ENCODE assay signal across 20 mouse cellular contexts in the genomic region with DNA sequence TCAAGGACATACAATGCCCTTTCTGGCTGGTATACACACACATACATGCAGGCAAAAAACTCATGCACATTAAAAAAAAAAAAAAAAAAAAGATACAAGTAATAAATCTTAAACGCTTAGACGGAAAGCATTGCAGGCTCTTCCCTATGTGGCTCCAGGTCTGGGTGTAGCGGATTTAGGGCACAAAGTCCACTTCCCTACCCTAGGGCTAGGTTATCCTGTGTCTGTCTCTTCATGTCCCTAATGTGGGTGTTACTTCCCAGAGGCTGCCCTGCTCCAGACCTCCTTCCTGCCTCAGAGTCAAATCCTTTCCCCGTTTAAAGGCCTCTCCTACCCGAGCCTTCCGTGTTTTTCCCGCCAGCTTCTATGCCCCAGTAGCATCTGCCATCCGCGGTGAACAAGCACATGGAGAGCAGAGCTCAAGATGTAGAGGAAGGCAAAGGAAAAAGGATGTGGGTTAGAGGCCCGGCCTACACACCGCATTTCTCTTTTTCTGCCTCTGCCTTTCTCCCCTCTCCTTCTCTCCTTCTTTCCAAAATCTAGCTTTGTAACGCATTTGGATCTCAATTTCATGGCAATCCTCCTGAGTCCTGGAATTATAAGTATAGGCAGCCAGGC. TPM values are rescaled to one million over a fixed set of nuclear protein-coding genes. Genes with fewer than 3 reads are reported as not detected.
DNase-seq lines count a peak whose midpoint lies in the region; ATAC-seq and TF ChIP-seq lines count a peak whose summit lies in the region.
"Had no signal": no experiment of that assay in that cellular context is flagged by ENCODE, and none has a peak within 500 bp of the region (broad histone marks: within the 10 kb centered on the region; RNA-seq: fewer than 3 reads in every experiment).

No protein-coding gene starts in this region.

- no peak overlapping the region for H3K4me3 ChIP-seq in ES-E14 (ENCODE audit: insufficient read depth in 1 of 2, low read depth in 1 of 2, low read length in 2 of 2, poor library complexity in 1 of 2, severe bottlenecking in 1 of 2)
- H3K4me3 ChIP-seq in intestine, embryonic 14.5 days (ENCODE audit: low read depth, low read length), result no peak overlapping the region
- H3K4me3 ChIP-seq in stomach, embryonic 16.5 days (replicated peaks; ENCODE audit: low read length), result no peak overlapping the region
- H3K4me3 ChIP-seq in cerebellum, adult 2 months (replicated peaks; ENCODE audit: insufficient read depth, low read depth, low read length), result no peak overlapping the region
- H3K4me3 ChIP-seq: hindbrain, embryonic 12.5 days; neural tube, embryonic 12.5 days had no signal

- TF ChIP-seq POLR2A in cerebellum, adult 2 months (IDR thresholded peaks at IDR 0.05; ENCODE audit: borderline replicate concordance, insufficient read depth, low read length), result no peak

- peak overlapping the region; percentile 37; the same call in 1 of the 2 replicates for H3K9ac ChIP-seq in ES-E14 (ENCODE audit: insufficient read depth, low read depth, low read length, poor library complexity, severe bottlenecking)
- H3K9ac ChIP-seq in intestine, embryonic 14.5 days (ENCODE audit: low read length), result no peak overlapping the region
- H3K9ac ChIP-seq in stomach, embryonic 16.5 days (ENCODE audit: low read length), result no peak overlapping the region
- H3K9ac ChIP-seq: forebrain, postnatal 0 days; hindbrain, embryonic 12.5 days; neural tube, embryonic 12.5 days had no signal

- 59% methylated on average over 12 of the region's 12 CpGs for WGBS in intestine, embryonic 14.5 days
- WGBS in stomach, embryonic 16.5 days, result 83% methylated on average over 12 of the region's 12 CpGs
- WGBS in cerebellum, adult 2 months, result 91% methylated on average over 12 of the region's 12 CpGs

- H3K27me3 ChIP-seq in intestine, embryonic 14.5 days (replicated peaks; ENCODE audit: control insufficient read depth, insufficient read depth, low read length), result no peaks in the 10 kb centered on the region
- H3K27me3 ChIP-seq in stomach, embryonic 16.5 days (ENCODE audit: control insufficient read depth, insufficient read depth, low read length), result no peaks in the 10 kb centered on the region
- no peaks in the 10 kb centered on the region for H3K27me3 ChIP-seq in cerebellum, adult 2 months (ENCODE audit: control insufficient read depth, insufficient read depth, low read length)
- H3K27me3 ChIP-seq: CH12.LX; hindbrain, embryonic 12.5 days; neural tube, embryonic 12.5 days had no signal

- H3K4me1 ChIP-seq in ES-E14 (ENCODE audit: control insufficient read depth in 2 of 2, insufficient read depth in 2 of 2, low read length in 2 of 2, poor library complexity in 1 of 2), result peaks cover 0 to 5% of the 10 kb centered on the region in 2 experiments; a peak in 2 of 4 replicates
- peaks cover 16% of the 10 kb centered on the region; the same call in 1 of the 2 replicates for H3K4me1 ChIP-seq in intestine, embryonic 14.5 days (replicated peaks; ENCODE audit: control insufficient read depth, insufficient read depth, low read length)
- no peaks in the 10 kb centered on the region for H3K4me1 ChIP-seq in stomach, embryonic 16.5 days (ENCODE audit: control insufficient read depth, insufficient read depth, low read length)
- no peaks in the 10 kb centered on the region for H3K4me1 ChIP-seq in cerebellum, adult 2 months (ENCODE audit: control insufficient read depth, insufficient read depth, low read length)
- H3K4me1 ChIP-seq: hindbrain, embryonic 12.5 days; neural tube, embryonic 12.5 days had no signal

- ATAC-seq in intestine, embryonic 14.5 days (replicated peaks; ENCODE audit: low FRiP score, low TSS enrichment, low read depth), result no peak
- ATAC-seq in stomach, embryonic 16.5 days (ENCODE audit: insufficient read depth, low FRiP score), result no peak
- ATAC-seq: forebrain, postnatal 0 days had no signal

- H3K36me3 ChIP-seq in ES-E14 (ENCODE audit: control insufficient read depth, insufficient read depth, low read length, poor library complexity, severe bottlenecking), result peaks cover 9% of the 10 kb centered on the region
- H3K36me3 ChIP-seq in intestine, embryonic 14.5 days (ENCODE audit: control insufficient read depth, insufficient read depth, low read length), result peaks cover 39% of the 10 kb centered on the region
- peaks cover 9% of the 10 kb centered on the region; the same call in 1 of the 2 replicates for H3K36me3 ChIP-seq in stomach, embryonic 16.5 days (ENCODE audit: control insufficient read depth, insufficient read depth, low read length)

- no peak overlapping the region for H3K4me2 ChIP-seq in intestine, embryonic 14.5 days (ENCODE audit: low read length)
- H3K4me2 ChIP-seq in stomach, embryonic 16.5 days (ENCODE audit: low read depth, low read length), result no peak overlapping the region
- H3K4me2 ChIP-seq: hindbrain, embryonic 12.5 days; neural tube, embryonic 12.5 days had no signal

- no peaks in the 10 kb centered on the region for H3K9me3 ChIP-seq in ES-E14 (ENCODE audit: control insufficient read depth, insufficient read depth, low read depth, low read length)
- no peaks in the 10 kb centered on the region for H3K9me3 ChIP-seq in intestine, embryonic 14.5 days (ENCODE audit: control insufficient read depth, low read length)
- no peaks in the 10 kb centered on the region for H3K9me3 ChIP-seq in stomach, embryonic 16.5 days (replicated peaks; ENCODE audit: control insufficient read depth, low read length)
- H3K9me3 ChIP-seq: hindbrain, embryonic 12.5 days; neural tube, embryonic 12.5 days had no signal

- intact Hi-C loops in gastrocnemius, postnatal 36 days (cut with DNase I), result no loop called here

- no peak overlapping the region; the same call in 1 of the 2 replicates for H3K27ac ChIP-seq in ES-E14 (ENCODE audit: insufficient read depth, low read depth, low read length, poor library complexity, severe bottlenecking)
- peak overlapping the region; percentile 34; the same call in 1 of the 2 replicates for H3K27ac ChIP-seq in intestine, embryonic 14.5 days (ENCODE audit: low read depth)
- H3K27ac ChIP-seq in stomach, embryonic 16.5 days (ENCODE audit: low read length), result peak overlapping the region; percentile 2
- no peak overlapping the region for H3K27ac ChIP-seq in cerebellum, adult 2 months (ENCODE audit: insufficient read depth, low read length)
- H3K27ac ChIP-seq: hindbrain, embryonic 12.5 days; neural tube, embryonic 12.5 days had no signal

- in situ Hi-C loops in ES-E14 (cut with MboI; ENCODE audit: low sequenced_read_pairs in 2 of 2, unreplicated experiment in 2 of 2), result no loop called here

- DNase-seq in CD4-positive, CD25-positive, alpha-beta regulatory T cell, adult 2 months (ENCODE audit: low read depth, low spot score), result peak; percentile 52
- DNase-seq in ES-E14 (ENCODE audit: low read depth, low spot score), result no peak
- no peak for DNase-seq in intestine, embryonic 14.5 days (ENCODE audit: low spot score)
- no peak for DNase-seq in cerebellum, adult 2 months
- no peak for DNase-seq in kidney, postnatal 4 days
- DNase-seq in gastrocnemius, postnatal 36 days, result no peak
- DNase-seq: adrenal gland, postnatal 14 days; cerebellum, adult 11-12 months; forebrain, postnatal 0 days; gastrocnemius, postnatal 10 days; kidney, adult 9 months; lung, postnatal 10 days had no signal

- no peak for TF ChIP-seq CTCF in cerebellum, adult 2 months (IDR thresholded peaks at IDR 0.05; ENCODE audit: borderline replicate concordance, insufficient read depth, low read depth, low read length)

TF ChIP-seq in ES-E14, 5 proteins besides CTCF, POLR2A, EP300 and RAD21:
- no peak for TF ChIP-seq ZNF384 (IDR thresholded peaks at IDR 0.05; ENCODE audit: low read depth, low read length)
- no peak for TF ChIP-seq MAFK (IDR thresholded peaks at IDR 0.05; ENCODE audit: insufficient read depth, low read depth, low read length)
- TF ChIP-seq ZC3H11A (IDR thresholded peaks at IDR 0.05; ENCODE audit: borderline replicate concordance, low read depth, low read length), result no peak
- TF ChIP-seq HCFC1 (IDR thresholded peaks at IDR 0.05; ENCODE audit: borderline replicate concordance, insufficient read depth, low read length), result no peak
- TF ChIP-seq CHD2 (IDR thresholded peaks at IDR 0.05; ENCODE audit: low read depth, low read length), result no peak

RNA-seq across cellular contexts. Expression of a gene that starts 10.6 kb away (rescaled TPM):
- total RNA-seq in ES-E14 (2012; rRNA removed), result 56.6 and 61.2 TPM in 2 replicates
- polyA plus RNA-seq in intestine, embryonic 14.5 days (2014; fragmentation: Nextera tagmentation; extraction: Ambion mirVana), result 102 and 105 TPM in 2 replicates
- 77.2 and 88.0 TPM in 2 replicates for polyA plus RNA-seq in stomach, embryonic 16.5 days (2015; fragmentation: Nextera tagmentation; extraction: Ambion mirVana)
- 94.5 and 96.8 TPM in 2 replicates for polyA plus RNA-seq in cerebellum, adult 2 months (2012; rRNA removed)
- total RNA-seq in gastrocnemius, postnatal 36 days (2021), result 10 to 100 TPM; 22.4 to 24.9 TPM

RNA-seq across cellular contexts. Expression of a gene that starts 15.4 kb away (rescaled TPM):
- total RNA-seq in ES-E14 (2012; rRNA removed), result 55.4 and 62.9 TPM in 2 replicates
- polyA plus RNA-seq in intestine, embryonic 14.5 days (2014; fragmentation: Nextera tagmentation; extraction: Ambion mirVana), result 7.3 and 8.5 TPM in 2 replicates
- polyA plus RNA-seq in stomach, embryonic 16.5 days (2015; fragmentation: Nextera tagmentation; extraction: Ambion mirVana), result 2.8 and 3.8 TPM in 2 replicates
- polyA plus RNA-seq in cerebellum, adult 2 months (2012; rRNA removed), result 130 and 136 TPM in 2 replicates
- 10 to 100 TPM; 40.2 to 42.4 TPM for total RNA-seq in gastrocnemius, postnatal 36 days (2021)

RNA-seq across cellular contexts. Expression of a gene that starts 16.2 kb away (rescaled TPM):
- total RNA-seq in ES-E14 (2012; rRNA removed), result 20.7 and 26.2 TPM in 2 replicates
- polyA plus RNA-seq in intestine, embryonic 14.5 days (2014; fragmentation: Nextera tagmentation; extraction: Ambion mirVana), result 1.7 and 1.9 TPM in 2 replicates
- polyA plus RNA-seq in stomach, embryonic 16.5 days (2015; fragmentation: Nextera tagmentation; extraction: Ambion mirVana), result 0.86 and 0.88 TPM in 2 replicates
- polyA plus RNA-seq in cerebellum, adult 2 months (2012; rRNA removed), result 177 and 182 TPM in 2 replicates
- 1 to 10 TPM in 1 of 2 experiments, under 1 TPM in 1; 0.54 to 1.6 TPM for total RNA-seq in gastrocnemius, postnatal 36 days (2021)
- total RNA-seq: megakaryocyte-erythroid progenitor cell, adult 5-6 weeks had no signal

RNA-seq across cellular contexts. Expression of a gene that starts 43.0 kb away (rescaled TPM):
- total RNA-seq in ES-E14 (2012; rRNA removed), result 8.1 and 8.6 TPM in 2 replicates
- 2.5 and 3.8 TPM in 2 replicates for polyA plus RNA-seq in intestine, embryonic 14.5 days (2014; fragmentation: Nextera tagmentation; extraction: Ambion mirVana)
- 2.3 and 3.4 TPM in 2 replicates for polyA plus RNA-seq in stomach, embryonic 16.5 days (2015; fragmentation: Nextera tagmentation; extraction: Ambion mirVana)
- polyA plus RNA-seq in cerebellum, adult 2 months (2012; rRNA removed), result 45.2 and 47.9 TPM in 2 replicates
- 1 to 10 TPM; 2.5 to 3.2 TPM for total RNA-seq in gastrocnemius, postnatal 36 days (2021)

RNA-seq across cellular contexts. Expression of a gene that starts 50.8 kb away (rescaled TPM):
- total RNA-seq in ES-E14 (2012; rRNA removed), result 0.53 and 0.94 TPM in 2 replicates
- polyA plus RNA-seq in intestine, embryonic 14.5 days (2014; fragmentation: Nextera tagmentation; extraction: Ambion mirVana), result 0.66 and 0.85 TPM in 2 replicates
- polyA plus RNA-seq in stomach, embryonic 16.5 days (2015; fragmentation: Nextera tagmentation; extraction: Ambion mirVana), result 0.76 and 0.90 TPM in 2 replicates
- not detected in 2 replicates for polyA plus RNA-seq in cerebellum, adult 2 months (2012; rRNA removed)
- not detected for total RNA-seq in gastrocnemius, postnatal 36 days (2021)
- total RNA-seq: CH12.LX; forebrain, postnatal 0 days; layer of hippocampus, postnatal 25 days had no signal
- polyA plus RNA-seq: embryonic facial prominence, embryonic 11.5 days; forebrain, postnatal 0 days; heart, postnatal 0 days had no signal

Comparison
In these comparisons a context has a peak if more than half of its experiments do, and no peak if none do; other contexts are left out.
1. H3K27ac ChIP-seq: peak in intestine, embryonic 14.5 days (single experiment) and stomach, embryonic 16.5 days (single experiment); none in ES-E14 (single experiment) and cerebellum, adult 2 months (single experiment).
2. RNA of a gene that starts 15.4 kb away (polyA plus RNA-seq): 130 to 136 TPM in cerebellum, adult 2 months; 7.3 to 8.5 TPM in intestine, embryonic 14.5 days and 2.8 to 3.8 TPM in stomach, embryonic 16.5 days; every median in the first group is over 10 times any median in the second.
3. RNA of a gene that starts 16.2 kb away (polyA plus RNA-seq): 177 to 182 TPM in cerebellum, adult 2 months; 1.7 to 1.9 TPM in intestine, embryonic 14.5 days and 0.86 to 0.88 TPM in stomach, embryonic 16.5 days; every median in the first group is over 10 times any median in the second.